Mouse (Mus musculus): ENCODE data around the gene Prrt2. TPM values are rescaled to one million over a fixed set of nuclear protein-coding genes. Genes with fewer than 3 reads are reported as not detected.
A peak's percentile ranks its signal among the peaks of the same experiment; 100 is the strongest.

Gene Prrt2
- polyA plus RNA-seq, 1 experiment from 2014 or later: 4.5 TPM

- no peaks in the 10 kb centered on the region for H3K4me1 ChIP-seq (replicated peaks; ENCODE audit: control insufficient read depth, insufficient read depth, low read length)
- ATAC-seq (ENCODE audit: low read depth): peak; percentile 76
- H3K27ac ChIP-seq (ENCODE audit: low read length): no peak overlapping the region
- no peaks in the 10 kb centered on the region for H3K27me3 ChIP-seq (ENCODE audit: control insufficient read depth, insufficient read depth, low read depth, low read length)
- no peak overlapping the region for H3K4me3 ChIP-seq (ENCODE audit: low read length)
- H3K9me3 ChIP-seq (ENCODE audit: control insufficient read depth, low read length): no peaks in the 10 kb centered on the region
- H3K36me3 ChIP-seq (ENCODE audit: control insufficient read depth, insufficient read depth, low read length): no peaks in the 10 kb centered on the region
- no peak overlapping the region for H3K4me2 ChIP-seq (ENCODE audit: low read depth, low read length)
- 28% methylated on average over 9 of the region's 9 CpGs for WGBS
- no peak overlapping the region for H3K9ac ChIP-seq (ENCODE audit: low read length)
Observed at GRCm38 (mm10) chr7:126986319-126986718, 34.7 kb downstream of the Prrt2 start.

GRCm38 (mm10) chr7:126984667-126985444, 36.2 kb downstream of the Prrt2 start:
- no peak overlapping the region for H3K4me3 ChIP-seq (ENCODE audit: low read length)
- no peaks in the 10 kb centered on the region for H3K4me1 ChIP-seq (replicated peaks; ENCODE audit: control insufficient read depth, insufficient read depth, low read length)
- peaks cover under 1% of the 10 kb centered on the region; the same call in 1 of the 2 replicates for H3K36me3 ChIP-seq (ENCODE audit: control insufficient read depth, insufficient read depth, low read length)
- no peaks in the 10 kb centered on the region for H3K27me3 ChIP-seq (ENCODE audit: control insufficient read depth, insufficient read depth, low read depth, low read length)
- no peaks in the 10 kb centered on the region for H3K9me3 ChIP-seq (ENCODE audit: control insufficient read depth, low read length)
- no peak overlapping the region for H3K4me2 ChIP-seq (ENCODE audit: low read depth, low read length)
- no peak overlapping the region for H3K27ac ChIP-seq (ENCODE audit: low read length)
- no peak for ATAC-seq (ENCODE audit: low read depth)
- 28% methylated on average over 10 of the region's 10 CpGs for WGBS
- H3K9ac ChIP-seq (ENCODE audit: low read length): no peak overlapping the region

DNA sequence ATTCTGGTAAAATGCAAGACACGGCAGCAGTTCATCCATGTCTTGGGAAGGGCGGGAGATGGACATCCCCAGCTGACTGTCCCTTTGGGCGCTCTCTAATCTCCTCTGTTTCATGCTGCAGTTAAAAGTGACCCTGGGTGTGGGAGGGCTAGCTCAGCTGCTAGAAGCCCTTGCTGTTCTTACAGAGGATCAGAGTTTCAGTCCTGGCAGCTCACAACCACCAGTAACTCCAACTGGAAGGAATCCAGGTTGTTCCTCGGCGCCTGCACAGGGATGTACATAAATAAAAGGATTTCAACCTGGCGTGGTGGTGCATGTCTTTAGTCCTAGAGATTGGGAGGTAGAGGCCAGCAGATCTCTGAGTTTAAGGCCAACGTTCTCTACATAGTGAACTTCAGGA, 37.9 kb downstream of the Prrt2 start:
- WGBS: 71% methylated on average over 7 of the region's 7 CpGs
- Histone ChIP-seq H3K36me3 (ENCODE audit: control insufficient read depth, insufficient read depth, low read length) (peaks cover 9% of the 10 kb centered on the region), H3K4me2 (ENCODE audit: low read depth, low read length) (no peak overlapping the region), H3K4me3 (ENCODE audit: low read length) (no peak overlapping the region), H3K27me3 (ENCODE audit: control insufficient read depth, insufficient read depth, low read depth, low read length) (no peaks in the 10 kb centered on the region), H3K9me3 (ENCODE audit: control insufficient read depth, low read length) (no peaks in the 10 kb centered on the region), H3K4me1 (replicated peaks; ENCODE audit: control insufficient read depth, insufficient read depth, low read length) (no peaks in the 10 kb centered on the region), H3K27ac (ENCODE audit: low read length) (no peak overlapping the region), H3K9ac (ENCODE audit: low read length) (no peak overlapping the region)
- ATAC-seq (ENCODE audit: low read depth): no peak

DNA sequence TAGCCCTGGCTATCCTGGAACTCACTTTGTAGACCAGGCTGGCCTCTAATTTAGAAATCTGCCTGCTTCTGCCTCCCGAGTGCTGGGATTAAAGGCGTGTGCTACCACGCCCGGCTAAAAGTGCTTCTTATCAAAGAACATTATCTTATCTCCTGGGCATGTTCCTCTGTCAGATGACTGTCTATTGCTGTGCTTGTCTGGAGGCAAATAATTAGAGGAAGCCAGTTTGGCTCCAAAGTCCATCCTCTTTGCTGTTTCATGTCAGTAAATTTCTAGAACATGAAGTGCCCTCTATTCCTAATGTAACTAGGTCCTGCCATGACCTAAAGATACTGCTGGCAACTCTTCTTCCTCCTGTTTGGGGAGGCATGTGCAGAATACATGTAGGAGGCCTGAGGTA, 39.0 kb downstream of the Prrt2 start:
- Histone ChIP-seq H3K9me3 (ENCODE audit: control insufficient read depth, low read length) (no peaks in the 10 kb centered on the region), H3K27ac (ENCODE audit: low read length) (no peak overlapping the region), H3K4me1 (replicated peaks; ENCODE audit: control insufficient read depth, insufficient read depth, low read length) (peaks cover 3% of the 10 kb centered on the region), H3K36me3 (ENCODE audit: control insufficient read depth, insufficient read depth, low read length) (peaks cover 9% of the 10 kb centered on the region), H3K4me2 (ENCODE audit: low read depth, low read length) (no peak overlapping the region), H3K4me3 (ENCODE audit: low read length) (no peak overlapping the region), H3K27me3 (ENCODE audit: control insufficient read depth, insufficient read depth, low read depth, low read length) (no peaks in the 10 kb centered on the region), H3K9ac (ENCODE audit: low read length) (no peak overlapping the region)
- WGBS: 84% methylated on average over 4 of the region's 4 CpGs
- ATAC-seq (ENCODE audit: low read depth): no peak

DNA sequence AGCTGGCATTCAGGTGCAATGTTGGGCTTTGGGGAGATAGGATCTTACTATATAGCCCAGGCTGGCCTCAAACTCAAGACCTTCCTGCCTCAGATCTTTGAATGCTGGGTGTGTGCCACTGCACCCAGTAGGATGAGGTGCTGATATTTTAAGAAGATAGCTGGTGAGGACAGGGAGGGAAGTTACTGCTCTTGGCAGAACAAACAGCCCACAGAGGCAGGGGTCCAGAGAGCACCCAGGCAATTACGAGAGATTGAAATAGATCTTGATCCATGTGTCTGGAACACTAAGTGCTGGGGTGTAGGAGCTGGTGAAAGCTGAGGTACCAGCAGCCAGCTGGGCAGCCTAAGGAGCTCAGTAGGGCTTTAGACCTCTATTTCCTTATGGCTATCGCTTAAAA, 39.4 kb downstream of the Prrt2 start:
- H3K4me3 ChIP-seq (ENCODE audit: low read length): no peak overlapping the region
- H3K36me3 ChIP-seq (ENCODE audit: control insufficient read depth, insufficient read depth, low read length): peaks cover 9% of the 10 kb centered on the region
- no peak overlapping the region for H3K4me2 ChIP-seq (ENCODE audit: low read depth, low read length)
- H3K27ac ChIP-seq (ENCODE audit: low read length): no peak overlapping the region
- H3K9ac ChIP-seq (ENCODE audit: low read length): no peak overlapping the region
- ATAC-seq (ENCODE audit: low read depth): no peak
- peaks cover 4% of the 10 kb centered on the region for H3K4me1 ChIP-seq (replicated peaks; ENCODE audit: control insufficient read depth, insufficient read depth, low read length)
- no peaks in the 10 kb centered on the region for H3K27me3 ChIP-seq (ENCODE audit: control insufficient read depth, insufficient read depth, low read depth, low read length)
- 80% methylated on average over 2 of the region's 2 CpGs for WGBS
- H3K9me3 ChIP-seq (ENCODE audit: control insufficient read depth, low read length): no peaks in the 10 kb centered on the region

GRCm38 (mm10) chr7:126978841-126979240, 42.2 kb downstream of the Prrt2 start:
- WGBS: 86% methylated on average over 6 of the region's 6 CpGs
- Histone ChIP-seq H3K9me3 (ENCODE audit: control insufficient read depth, low read length) (no peaks in the 10 kb centered on the region), H3K4me2 (ENCODE audit: low read depth, low read length) (no peak overlapping the region), H3K27me3 (ENCODE audit: control insufficient read depth, insufficient read depth, low read depth, low read length) (no peaks in the 10 kb centered on the region), H3K27ac (ENCODE audit: low read length) (no peak overlapping the region), H3K4me1 (replicated peaks; ENCODE audit: control insufficient read depth, insufficient read depth, low read length) (peaks cover 7% of the 10 kb centered on the region), H3K9ac (ENCODE audit: low read length) (no peak overlapping the region), H3K36me3 (ENCODE audit: control insufficient read depth, insufficient read depth, low read length) (peaks cover 9% of the 10 kb centered on the region), H3K4me3 (ENCODE audit: low read length) (no peak overlapping the region)
- no peak for ATAC-seq (ENCODE audit: low read depth)

- peaks cover 7% of the 10 kb centered on the region for H3K4me1 ChIP-seq (replicated peaks; ENCODE audit: control insufficient read depth, insufficient read depth, low read length)
- H3K9me3 ChIP-seq (ENCODE audit: control insufficient read depth, low read length): no peaks in the 10 kb centered on the region
- 23% methylated on average over 14 of the region's 14 CpGs for WGBS
- no peak; the same call in 1 of the 2 replicates for ATAC-seq (ENCODE audit: low read depth)
- H3K36me3 ChIP-seq (ENCODE audit: control insufficient read depth, insufficient read depth, low read length): peaks cover 9% of the 10 kb centered on the region
- no peaks in the 10 kb centered on the region for H3K27me3 ChIP-seq (ENCODE audit: control insufficient read depth, insufficient read depth, low read depth, low read length)
- H3K27ac ChIP-seq (ENCODE audit: low read length): peak overlapping the region; percentile 98
- H3K9ac ChIP-seq (ENCODE audit: low read length): peak overlapping the region; percentile 99
- peak overlapping the region; percentile 68 for H3K4me2 ChIP-seq (ENCODE audit: low read depth, low read length)
- peak overlapping the region; percentile 99 for H3K4me3 ChIP-seq (ENCODE audit: low read length)
Observed at GRCm38 (mm10) chr7:126976878-126977459, 44.0 kb downstream of the Prrt2 start.

DNA sequence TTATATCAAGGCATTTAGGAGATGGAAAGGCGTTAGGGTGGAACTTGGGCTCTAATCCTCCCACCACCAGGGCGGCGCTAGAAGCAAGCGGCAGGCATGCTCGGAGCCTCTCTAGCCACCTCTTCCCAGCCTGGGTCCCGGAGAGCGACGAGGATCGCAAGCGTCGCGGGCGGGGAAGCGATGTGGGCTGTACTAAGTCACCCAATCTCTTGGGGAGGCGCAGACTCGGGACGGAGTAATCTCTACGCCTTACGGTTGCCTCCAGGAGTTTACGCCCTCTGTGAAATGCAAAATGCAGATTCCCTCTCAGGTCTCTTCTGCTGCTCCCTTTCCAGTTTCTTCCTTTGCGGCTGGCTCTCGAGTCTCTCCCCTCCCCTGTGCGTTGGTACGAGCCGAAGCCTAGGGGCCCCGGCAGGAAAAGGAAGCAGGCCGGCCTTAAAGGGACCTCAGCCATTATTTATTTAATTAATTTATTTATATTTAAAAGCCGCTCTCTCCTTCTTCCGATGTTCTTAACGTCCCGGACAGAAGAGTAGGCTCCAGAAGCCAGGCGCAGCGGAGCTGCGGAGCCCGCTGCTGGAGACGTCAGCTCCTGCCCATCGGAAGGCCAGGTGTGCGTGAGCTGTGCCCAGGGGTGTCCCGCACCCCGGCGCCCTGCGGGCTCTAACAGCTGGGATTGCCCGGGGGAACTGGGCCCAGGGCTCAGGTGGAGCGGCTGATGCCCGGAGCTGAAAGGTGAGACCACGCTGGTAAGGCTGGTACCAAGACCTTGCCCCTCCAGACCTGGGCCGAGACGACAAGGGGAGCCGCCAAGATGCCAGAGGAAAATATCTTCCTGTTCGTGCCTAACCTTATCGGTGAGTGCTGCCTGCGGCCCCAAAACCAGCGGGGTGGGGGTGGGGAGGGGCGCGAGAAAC, 44.8 kb downstream of the Prrt2 start, which contains the start of gene Cdiptos:
Gene Cdiptos (minus strand): TSS at position 149 of the 917 bp plus-strand sequence.
- WGBS: under 1% methylated on average over 55 of the region's 55 CpGs
- H3K9ac ChIP-seq (ENCODE audit: low read length): peak within 1 kb of the TSS; percentile 99
- peak within 1 kb of the TSS; percentile 68 for H3K4me2 ChIP-seq (ENCODE audit: low read depth, low read length)
- peaks cover 9% of the 10 kb centered on the region for H3K36me3 ChIP-seq (ENCODE audit: control insufficient read depth, insufficient read depth, low read length)
- no peaks in the 10 kb centered on the region for H3K9me3 ChIP-seq (ENCODE audit: control insufficient read depth, low read length)
- ATAC-seq (ENCODE audit: low read depth): peak; percentile 97
- H3K4me1 ChIP-seq (replicated peaks; ENCODE audit: control insufficient read depth, insufficient read depth, low read length): peaks cover 7% of the 10 kb centered on the region
- H3K4me3 ChIP-seq (ENCODE audit: low read length): peak within 1 kb of the TSS; percentile 99
- peak within 1 kb of the TSS; percentile 98 for H3K27ac ChIP-seq (ENCODE audit: low read length)
- no peaks in the 10 kb centered on the region for H3K27me3 ChIP-seq (ENCODE audit: control insufficient read depth, insufficient read depth, low read depth, low read length)

DNA sequence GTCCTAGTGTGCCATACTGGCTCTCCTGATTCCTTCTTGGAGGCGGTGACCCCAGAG, 45.3 kb downstream of the Prrt2 start, which contains the start of gene Cdipt:
Gene Cdipt (plus strand): TSS at position 22 of the 57 bp plus-strand sequence.
- Histone ChIP-seq H3K36me3 (ENCODE audit: control insufficient read depth, insufficient read depth, low read length) (peaks cover 9% of the 10 kb centered on the region), H3K4me1 (replicated peaks; ENCODE audit: control insufficient read depth, insufficient read depth, low read length) (peaks cover 7% of the 10 kb centered on the region), H3K9me3 (ENCODE audit: control insufficient read depth, low read length) (no peaks in the 10 kb centered on the region), H3K27ac (ENCODE audit: low read length) (peak within 1 kb of the TSS; percentile 98), H3K4me3 (ENCODE audit: low read length) (peak within 1 kb of the TSS; percentile 99), H3K9ac (ENCODE audit: low read length) (peak within 1 kb of the TSS; percentile 99), H3K27me3 (ENCODE audit: control insufficient read depth, insufficient read depth, low read depth, low read length) (no peaks in the 10 kb centered on the region), H3K4me2 (ENCODE audit: low read depth, low read length) (peak within 1 kb of the TSS; percentile 68)
- ATAC-seq (ENCODE audit: low read depth): no peak
- 0% methylated on average over 1 of the region's 1 CpGs for WGBS
